Mouse (Mus musculus): ENCODE measurements around the gene Mapkapk5.
A peak's percentile ranks its signal among the peaks of the same experiment; 100 is the strongest.

Mapkapk5 gene

GRCm38 (mm10) chr5:121562436-121562835, 16.7 kb upstream of the Mapkapk5 start:
- no peak for DNase-seq

GRCm38 (mm10) chr5:121549196-121549595, 3.5 kb upstream of the Mapkapk5 start:
- DNase-seq: no peak

GRCm38 (mm10) chr5:121547084-121547483, 1.4 kb upstream of the Mapkapk5 start:
- no peak for DNase-seq

GRCm38 (mm10) chr5:121546530-121546895, 808 bp upstream of the Mapkapk5 start:
- peak; percentile 36 to 49 for DNase-seq

- DNase-seq: peak; percentile 49 to 66
These were observed 554 bp downstream of the Mapkapk5 start, which contains the start of the genes Adam1a and Gm42878 for GRCm38 (mm10) chr5:121544910-121545792. Gene Adam1a, minus strand, starts transcription at chr5:121545482. Gene Gm42878, minus strand, starts transcription at chr5:121545482.

GRCm38 (mm10) chr5:121543370-121543769, 2.3 kb downstream of the Mapkapk5 start:
- no peak for DNase-seq

- DNase-seq: no peak
These were observed 4.5 kb downstream of the Mapkapk5 start for GRCm38 (mm10) chr5:121541235-121541634.

GRCm38 (mm10) chr5:121540066-121540465, 5.6 kb downstream of the Mapkapk5 start:
- DNase-seq: no peak

GRCm38 (mm10) chr5:121537588-121537987, 8.1 kb downstream of the Mapkapk5 start:
- DNase-seq: no peak

- no peak for DNase-seq
These were observed 8.7 kb downstream of the Mapkapk5 start for GRCm38 (mm10) chr5:121536921-121537555.

- no peak for DNase-seq
These were observed 10.6 kb downstream of the Mapkapk5 start for GRCm38 (mm10) chr5:121535116-121535515.

GRCm38 (mm10) chr5:121534521-121534920, 11.2 kb downstream of the Mapkapk5 start:
- peak; percentile 14 for DNase-seq

- no peak for DNase-seq
These were observed 18.7 kb downstream of the Mapkapk5 start for GRCm38 (mm10) chr5:121526961-121527360.

- DNase-seq: no peak
These were observed 19.2 kb downstream of the Mapkapk5 start for GRCm38 (mm10) chr5:121526526-121526925.

GRCm38 (mm10) chr5:121525774-121526450, 19.8 kb downstream of the Mapkapk5 start:
- no peak for DNase-seq

GRCm38 (mm10) chr5:121519758-121520157, 25.9 kb downstream of the Mapkapk5 start:
- peak in 1 of 2 experiments; percentile 22 for DNase-seq

- no peak for DNase-seq
These were observed 26.7 kb downstream of the Mapkapk5 start for GRCm38 (mm10) chr5:121518983-121519382.

GRCm38 (mm10) chr5:121510009-121510408, 35.7 kb downstream of the Mapkapk5 start:
- DNase-seq: no peak

GRCm38 (mm10) chr5:121506846-121507245, 38.9 kb downstream of the Mapkapk5 start:
- DNase-seq: no peak

- peak in 1 of 2 experiments; percentile 31 for DNase-seq
These were observed 42.5 kb downstream of the Mapkapk5 start, which contains the start of gene Adam1b for GRCm38 (mm10) chr5:121503231-121503630. Gene Adam1b, minus strand, starts transcription at chr5:121503435.

GRCm38 (mm10) chr5:121501424-121501996, 44.2 kb downstream of the Mapkapk5 start:
- peak; percentile 13 to 26 for DNase-seq

- no peak for DNase-seq
These were observed 45.0 kb downstream of the Mapkapk5 start for GRCm38 (mm10) chr5:121500719-121501118.

GRCm38 (mm10) chr5:121493305-121493704, 52.4 kb downstream of the Mapkapk5 start:
- no peak for DNase-seq
